Mouse (Mus musculus) E14TG2a.4 (cell line): Measurements from ENCODE around the gene Rsrp1.

Source experiments
- CTCF ChIP-seq: conservative IDR thresholded peaks from 2 replicates; pipeline ENCODE4 v1.5.1; 2014; ENCODE audit warnings: low read length
- NANOG ChIP-seq: IDR thresholded peaks from 2 replicates; pipeline ENCODE4 v1.6.1; 2014; ENCODE audit warnings: borderline replicate concordance, low read length, mixed read lengths
- POU5F1 ChIP-seq: IDR thresholded peaks from 2 replicates; pipeline ENCODE4 v1.6.1; 2014; ENCODE audit warnings: low read length, borderline replicate concordance

DNA sequence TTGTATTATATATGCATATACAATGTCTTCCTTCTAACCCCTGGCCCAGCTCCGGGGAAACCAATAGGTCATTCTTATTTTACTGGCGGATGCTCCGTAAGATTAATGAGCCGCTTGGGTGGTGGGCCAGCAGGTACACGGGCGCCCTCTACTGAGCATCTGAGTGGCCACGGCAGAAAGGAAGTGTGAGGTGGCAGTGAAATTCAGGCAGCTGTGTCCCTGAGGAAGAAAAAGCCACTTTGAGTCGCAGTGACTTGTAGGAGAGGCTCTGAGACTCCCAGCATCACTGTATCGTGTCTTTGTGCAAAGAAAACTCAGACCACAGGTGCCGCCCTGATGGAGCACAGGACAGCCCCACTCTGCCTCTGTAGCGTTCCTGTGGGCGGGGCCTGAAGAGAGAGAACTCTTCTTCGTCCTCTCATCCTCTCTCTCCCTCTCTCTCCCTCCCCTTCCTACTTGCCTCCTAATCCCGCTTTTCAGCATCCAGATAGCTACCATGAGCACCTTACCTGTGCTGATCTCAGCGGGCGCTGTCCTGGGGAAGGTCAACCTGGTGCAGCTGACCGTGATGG is 43.9 kb upstream of the Rsrp1 start:
- TF ChIP-seq CTCF (peak; percentile 70), NANOG (no peak), POU5F1 (no peak)
